Mouse (Mus musculus): ENCODE measurements around the gene Frem3.
A peak's percentile ranks its signal among the peaks of the same experiment; 100 is the strongest.

Frem3 gene

DNA sequence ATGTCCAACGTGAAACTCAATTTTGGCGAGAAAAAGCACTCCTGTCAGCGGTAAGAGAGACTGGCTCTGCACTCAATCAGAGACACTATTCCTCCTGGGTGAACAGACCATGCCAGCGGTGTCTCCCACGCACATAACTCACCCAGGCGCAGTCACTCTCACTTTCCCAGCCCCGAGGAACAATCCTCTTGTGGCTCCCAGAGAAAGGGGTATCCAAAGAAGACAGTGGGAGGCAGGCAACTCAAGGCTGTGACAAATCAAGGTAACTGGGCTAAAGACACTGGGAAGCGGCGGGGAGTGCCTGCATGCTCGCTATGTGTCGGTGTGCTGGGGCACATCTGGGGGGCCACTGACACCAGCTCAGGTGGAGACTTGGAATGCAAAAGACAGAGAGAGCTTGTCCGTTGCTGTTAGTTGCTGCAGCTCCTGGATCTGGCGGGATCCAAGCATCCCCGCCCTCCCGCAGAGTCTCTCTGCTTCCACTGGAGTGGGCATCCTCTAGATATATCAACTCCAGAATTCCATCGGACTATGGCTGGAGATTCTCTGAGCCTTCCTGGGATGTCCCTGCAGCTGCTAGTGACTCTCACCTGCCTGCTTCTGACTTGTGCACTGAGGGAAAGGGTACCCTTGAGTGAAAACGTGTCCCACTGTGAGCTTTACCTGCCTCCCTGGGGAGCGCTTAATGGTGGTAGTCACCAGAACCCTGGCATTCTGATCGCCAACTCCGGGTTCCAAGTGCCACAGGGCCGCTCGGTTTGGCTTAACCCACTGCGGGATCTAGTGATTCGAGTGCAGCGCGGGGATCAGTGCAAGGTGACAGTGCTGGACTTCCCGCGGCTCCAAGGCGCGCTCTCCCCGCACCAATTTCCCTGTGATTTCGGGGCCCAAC lies at the start of gene Frem3:
Gene Frem3, plus strand, starts transcription at position 532 of the 892 bp plus-strand sequence.
- DNase-seq (ENCODE audit: low spot score) = no peak

DNA sequence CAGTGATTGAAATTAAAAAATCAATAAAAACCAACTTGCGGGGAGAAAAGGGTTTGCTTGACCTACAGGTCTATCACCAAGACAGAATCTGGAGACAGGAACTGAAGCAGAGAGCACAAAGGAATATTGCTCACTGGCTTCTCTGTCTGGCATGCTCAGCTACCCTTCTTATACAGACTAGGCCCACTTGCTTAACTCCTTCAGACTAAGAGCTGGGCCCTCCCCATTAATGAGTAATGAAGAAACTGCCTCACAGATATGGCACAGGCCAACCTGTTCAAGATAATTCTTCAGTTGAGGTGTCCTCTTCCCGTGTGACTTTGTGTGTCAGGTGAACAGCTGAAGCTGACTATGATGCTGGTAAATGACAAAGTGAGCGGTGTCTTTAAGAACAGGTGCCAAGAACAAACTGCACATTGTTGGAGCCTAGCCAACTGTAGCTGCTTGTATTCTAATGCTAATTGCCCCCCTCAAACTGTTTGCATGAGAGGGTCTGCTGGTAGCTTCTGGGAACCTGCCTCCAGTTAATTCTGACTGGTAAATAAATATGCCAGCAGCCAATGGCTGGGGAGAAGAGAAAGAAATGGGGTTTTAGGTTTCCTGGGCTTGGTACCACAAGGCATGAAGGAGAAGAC lies 46.6 kb upstream of the Frem3 start:
- DNase-seq (ENCODE audit: low spot score) = no peak

- no peak for DNase-seq (ENCODE audit: low spot score)
Measured at GRCm38 (mm10) chr8:80567471-80567870, 43.4 kb upstream of the Frem3 start.

DNA sequence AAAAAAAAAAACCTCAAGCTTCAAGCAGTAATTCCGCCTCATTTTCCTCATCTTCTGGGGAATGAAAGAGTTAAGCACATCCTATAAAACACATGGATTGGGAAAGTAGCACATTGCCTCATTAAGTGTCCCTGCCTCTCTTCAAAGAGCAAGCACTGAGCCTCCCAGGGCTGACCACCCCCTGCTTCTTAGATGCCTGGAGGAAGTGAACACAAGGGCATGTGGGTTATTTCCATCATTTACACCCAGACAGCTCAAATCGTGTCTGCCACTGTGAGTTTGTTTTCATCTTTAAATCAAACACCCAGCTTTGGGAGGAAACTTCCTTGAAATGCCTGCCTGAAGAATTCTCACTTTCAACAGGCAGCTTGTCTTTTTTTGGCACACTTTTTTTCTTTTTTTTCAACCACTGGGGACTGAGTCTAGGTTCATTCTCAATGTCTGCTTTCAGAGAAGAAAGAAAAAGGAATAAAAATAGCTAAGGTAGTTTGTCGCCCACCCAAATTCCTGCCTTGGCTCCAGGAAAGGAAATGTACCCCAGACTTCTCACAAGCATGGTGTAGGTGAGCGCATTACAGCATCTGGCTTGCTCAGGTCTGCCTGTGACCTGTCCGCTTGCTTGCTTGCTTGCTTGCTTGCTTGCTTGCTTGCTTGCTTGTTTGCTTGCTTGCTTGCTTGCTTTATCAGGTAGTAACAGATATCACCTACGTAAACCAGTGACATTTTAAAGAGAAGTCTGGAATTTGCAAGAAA lies 42.5 kb upstream of the Frem3 start:
- no peak for DNase-seq (ENCODE audit: low spot score)

DNA sequence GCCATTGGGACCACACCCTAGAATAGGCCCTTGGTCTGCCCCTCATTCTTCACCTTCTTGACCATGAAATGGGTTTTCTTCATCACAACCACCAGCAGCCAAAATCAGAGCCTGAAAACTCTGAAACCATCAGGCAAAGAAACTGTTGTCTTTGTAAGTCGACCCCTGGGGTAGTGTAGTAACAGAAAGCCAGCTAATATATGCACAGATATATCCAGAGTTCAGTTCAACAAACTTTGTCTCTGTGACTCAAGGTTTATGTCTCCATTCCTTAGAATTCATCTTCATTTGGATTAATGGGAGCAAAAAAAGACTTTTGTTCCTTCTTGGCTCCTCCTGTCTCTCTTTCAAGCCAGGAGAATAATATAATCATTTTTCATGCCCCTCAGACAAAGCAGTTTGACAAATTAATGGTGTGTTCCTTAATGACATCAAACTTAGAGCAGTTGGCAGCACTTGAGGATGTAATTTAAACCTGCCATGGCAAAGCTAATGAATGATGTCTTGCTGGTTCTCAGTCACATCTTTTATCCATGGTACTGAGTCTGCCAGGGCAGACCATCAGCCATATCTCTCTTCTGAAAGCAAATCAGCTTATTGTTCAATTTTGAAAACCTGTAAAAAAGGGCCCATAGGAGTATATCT lies 38.3 kb upstream of the Frem3 start:
- DNase-seq (ENCODE audit: low spot score) = no peak

GRCm38 (mm10) chr8:80577126-80577525 lies 33.8 kb upstream of the Frem3 start:
- DNase-seq (ENCODE audit: low spot score) = no peak

DNA sequence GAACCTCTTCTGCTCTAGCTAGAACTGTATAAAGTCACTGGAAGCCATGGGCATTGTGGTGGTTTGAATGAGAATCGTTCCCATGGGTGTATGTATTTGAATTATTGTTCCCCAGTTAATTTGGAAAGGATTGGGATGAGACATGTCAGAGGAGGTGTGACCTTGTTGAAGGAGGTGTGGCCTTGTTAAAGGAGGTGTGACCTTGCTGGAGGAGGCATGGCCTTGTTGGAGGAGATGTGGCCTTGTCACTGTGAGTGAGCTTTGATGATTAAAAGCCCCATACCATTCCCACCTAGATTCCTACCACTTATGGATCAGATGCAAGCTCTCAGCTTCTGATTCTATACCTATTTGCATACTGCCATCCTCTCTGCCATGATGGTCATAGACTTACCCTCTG lies 31.8 kb upstream of the Frem3 start:
- DNase-seq (ENCODE audit: low spot score) = no peak

GRCm38 (mm10) chr8:80592626-80593025 lies 18.3 kb upstream of the Frem3 start:
- no peak for DNase-seq (ENCODE audit: low spot score)

GRCm38 (mm10) chr8:80600600-80601170 lies 10.2 kb upstream of the Frem3 start:
- DNase-seq (ENCODE audit: low spot score) = no peak

GRCm38 (mm10) chr8:80601886-80602285 lies 9.0 kb upstream of the Frem3 start:
- no peak for DNase-seq (ENCODE audit: low spot score)

DNA sequence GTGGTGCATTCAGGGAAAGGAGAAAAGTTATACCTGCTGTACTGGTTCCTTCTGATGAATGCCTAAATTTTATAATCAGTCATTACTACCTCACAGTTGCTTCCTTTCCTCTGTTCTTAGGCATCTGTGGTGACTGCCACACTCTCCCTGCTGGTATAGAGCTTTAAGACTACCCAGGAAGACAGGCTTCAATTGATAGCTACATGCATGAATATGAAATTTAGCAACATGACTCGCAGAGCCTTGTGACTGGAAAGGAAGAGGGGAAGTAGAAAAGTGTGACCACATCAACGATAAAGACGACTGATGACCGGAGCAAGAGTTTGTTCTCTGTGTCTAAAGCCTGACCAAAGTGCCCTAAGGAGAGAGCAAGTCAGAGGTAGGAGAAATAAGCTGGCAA lies 3.8 kb upstream of the Frem3 start:
- no peak for DNase-seq (ENCODE audit: low spot score)

GRCm38 (mm10) chr8:80611441-80611751 lies 516 bp downstream of the Frem3 start:
- no peak for DNase-seq (ENCODE audit: low spot score)

- no peak for DNase-seq (ENCODE audit: low spot score)
Measured at GRCm38 (mm10) chr8:80619787-80620186, 8.9 kb downstream of the Frem3 start.

DNA sequence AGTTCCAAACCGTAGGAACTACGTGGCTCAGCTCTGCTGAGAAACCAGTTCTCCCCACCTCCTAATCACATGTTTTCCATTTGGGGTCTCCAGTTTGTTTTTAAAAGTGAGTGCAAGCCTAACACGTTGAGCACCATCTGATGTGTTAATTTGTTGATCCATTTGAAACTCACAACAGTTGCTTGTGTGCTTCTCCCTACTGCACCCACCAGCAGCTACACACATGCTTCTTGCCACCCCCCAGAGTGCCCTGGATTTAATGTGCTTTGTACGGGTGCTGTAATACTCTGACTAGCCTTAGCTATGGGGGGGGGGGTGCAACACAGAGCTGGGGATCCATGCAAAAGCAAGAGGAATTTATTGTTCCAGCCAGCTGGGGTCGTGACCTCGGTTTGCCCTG lies 36.5 kb downstream of the Frem3 start:
- DNase-seq (ENCODE audit: low spot score) = no peak

GRCm38 (mm10) chr8:80657639-80658038 lies 46.8 kb downstream of the Frem3 start:
- no peak for DNase-seq (ENCODE audit: low spot score)

GRCm38 (mm10) chr8:80661055-80661454 lies 50.2 kb downstream of the Frem3 start:
- DNase-seq (ENCODE audit: low spot score) = no peak

DNA sequence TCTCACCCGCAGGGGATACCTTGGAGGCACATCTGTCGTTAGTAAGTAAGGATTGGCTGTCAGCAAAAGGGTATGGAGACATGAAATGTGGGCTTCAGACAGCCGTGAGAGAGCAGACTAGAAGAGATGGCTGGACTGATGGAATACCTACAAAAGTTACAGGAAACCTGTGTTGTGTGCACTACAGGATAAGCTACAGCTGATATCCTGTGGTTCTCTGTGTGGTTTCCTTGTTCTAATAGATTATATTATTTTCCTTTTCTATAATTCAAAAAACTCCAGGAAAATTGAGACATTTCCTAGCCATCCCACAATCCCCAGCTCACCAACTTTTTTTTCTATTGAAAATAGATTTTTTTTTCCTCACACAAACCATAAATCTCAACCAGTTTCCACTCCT lies 52.6 kb downstream of the Frem3 start:
- no peak for DNase-seq (ENCODE audit: low spot score)

- DNase-seq (ENCODE audit: low spot score) = no peak
Measured at GRCm38 (mm10) chr8:80669277-80669901, 58.5 kb downstream of the Frem3 start.

- DNase-seq (ENCODE audit: low spot score) = no peak
Measured at GRCm38 (mm10) chr8:80682594-80682993, 71.7 kb downstream of the Frem3 start.

DNA sequence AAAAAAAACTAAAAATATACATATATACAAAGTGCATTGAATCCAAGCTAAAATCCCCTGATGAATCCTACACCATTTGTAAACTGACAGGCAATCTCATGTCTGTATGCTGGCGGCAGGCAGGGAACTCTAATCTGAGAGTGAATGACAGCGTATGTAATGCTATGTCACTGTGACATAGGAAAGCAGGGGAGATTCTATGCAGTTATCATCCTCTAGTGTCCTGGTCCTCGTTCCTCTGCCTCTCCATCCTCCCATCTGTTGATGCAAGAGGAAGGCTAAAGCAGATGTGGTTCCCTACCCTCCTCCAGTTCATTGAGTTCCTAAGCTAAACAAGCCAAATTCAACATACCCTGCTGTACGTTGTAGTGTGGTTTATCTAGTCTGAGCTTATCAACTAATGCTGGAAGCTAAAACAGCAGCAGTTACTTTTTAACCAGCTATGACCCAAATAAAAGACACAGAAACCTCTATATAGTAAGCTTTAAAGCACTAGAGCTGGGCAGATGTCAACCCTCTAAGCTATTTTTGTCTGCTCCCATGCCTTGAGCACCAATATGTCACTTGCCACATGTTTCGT lies 73.0 kb downstream of the Frem3 start:
- DNase-seq (ENCODE audit: low spot score) = no peak

DNA sequence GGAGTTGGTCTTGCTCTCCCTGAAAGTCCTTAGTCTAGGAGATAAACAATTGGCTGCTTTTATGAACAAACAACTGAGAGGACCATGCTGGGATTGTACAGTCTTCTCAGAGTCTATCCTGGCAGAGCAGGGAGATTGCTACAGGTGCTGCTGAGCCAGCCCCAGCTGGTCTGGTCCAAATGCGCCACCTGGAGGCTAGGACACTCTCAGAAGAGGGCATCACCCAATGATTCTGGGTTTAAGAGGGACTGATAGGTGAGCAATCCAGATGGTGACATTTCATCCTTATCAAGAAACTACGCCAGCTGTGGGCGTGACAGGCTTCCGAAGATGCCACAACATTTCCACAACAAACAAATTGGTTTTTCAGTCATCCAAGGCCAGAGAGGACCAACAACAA lies 77.3 kb downstream of the Frem3 start:
- DNase-seq (ENCODE audit: low spot score) = peak; percentile 16
